Comparison of ENCODE assay signal across 8 mouse cellular contexts in the genomic region with DNA sequence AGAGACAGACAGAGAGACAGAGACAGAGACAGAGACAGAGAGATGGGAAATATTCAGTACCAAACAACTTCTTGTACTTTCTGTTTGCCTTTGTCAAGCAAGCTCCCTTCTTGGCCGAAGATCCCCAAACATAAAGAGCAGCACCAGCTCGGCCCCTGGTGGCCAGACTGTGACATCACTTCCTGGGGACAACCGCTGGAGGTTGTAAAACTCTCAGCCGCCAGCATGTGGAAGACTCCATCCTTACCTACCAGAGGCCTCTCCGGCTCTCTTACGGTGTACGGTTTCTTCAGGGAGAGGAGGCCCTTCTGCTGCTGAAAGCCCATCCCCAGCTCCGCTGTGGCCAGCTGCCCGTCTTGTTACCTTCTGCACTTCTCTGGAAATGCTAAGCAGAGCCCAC. TPM values are rescaled to one million over a fixed set of nuclear protein-coding genes. Genes with fewer than 3 reads are reported as not detected.
DNase-seq lines count a peak whose midpoint lies in the region; ATAC-seq and TF ChIP-seq lines count a peak whose summit lies in the region.

No protein-coding gene starts in this region.

- H3K27me3 ChIP-seq in hindbrain, embryonic 14.5 days (ENCODE audit: control insufficient read depth, insufficient read depth, low read length) = no peaks in the 10 kb centered on the region
- H3K27me3 ChIP-seq in hindbrain, embryonic 13.5 days = peaks cover 11% of the 10 kb centered on the region; the same call in 1 of the 2 replicates
- no peaks in the 10 kb centered on the region for H3K27me3 ChIP-seq in E14TG2a.4 (ENCODE audit: insufficient read depth, low read length)
- no peaks in the 10 kb centered on the region for H3K27me3 ChIP-seq in limb, embryonic 10.5 days (ENCODE audit: low read depth, poor library complexity, severe bottlenecking)

- H3K36me3 ChIP-seq in hindbrain, embryonic 14.5 days (replicated peaks; ENCODE audit: control insufficient read depth, insufficient read depth) = no peaks in the 10 kb centered on the region
- H3K36me3 ChIP-seq in hindbrain, embryonic 13.5 days = no peaks in the 10 kb centered on the region
- peaks cover 22% of the 10 kb centered on the region; the same call in 1 of the 2 replicates for H3K36me3 ChIP-seq in E14TG2a.4 (ENCODE audit: insufficient read depth, low read length)
- H3K36me3 ChIP-seq in limb, embryonic 10.5 days = 0 out of 2 replicates have a peak, but pooled peaks cover 3% of the 10 kb centered on the region

- ATAC-seq in hindbrain, embryonic 14.5 days (ENCODE audit: low FRiP score) = no peak
- no peak for ATAC-seq in hindbrain, embryonic 13.5 days (ENCODE audit: low FRiP score)

- H3K4me1 ChIP-seq in hindbrain, embryonic 14.5 days (replicated peaks; ENCODE audit: control insufficient read depth, insufficient read depth, low read length) = no peaks in the 10 kb centered on the region
- H3K4me1 ChIP-seq in hindbrain, embryonic 13.5 days (replicated peaks) = no peaks in the 10 kb centered on the region
- peaks cover 24% of the 10 kb centered on the region for H3K4me1 ChIP-seq in E14TG2a.4 (replicated peaks; ENCODE audit: low read depth, low read length)
- H3K4me1 ChIP-seq in limb, embryonic 10.5 days = peaks cover 10% of the 10 kb centered on the region

- peak; percentile 58 for DNase-seq in hindbrain, embryonic 14.5 days (ENCODE audit: low spot score)
- DNase-seq in brain, adult 2 months (ENCODE audit: low read depth, low spot score) = peak; percentile 48
- peak; percentile 59 for DNase-seq in limb, embryonic 10.5 days (ENCODE audit: low spot score)
- DNase-seq in c-Kit-positive CD71-positive TER-119-positive erythroid progenitor cells, embryonic 14.5 days (ENCODE audit: low spot score) = no peak
- no peak for DNase-seq in right cerebral cortex, adult 2 months (ENCODE audit: low spot score in 2 of 2)
- no peak for DNase-seq in thymus, postnatal 0 days (ENCODE audit: low spot score)

- no peak overlapping the region for H3K4me3 ChIP-seq in hindbrain, embryonic 14.5 days (replicated peaks; ENCODE audit: low read length)
- no peak overlapping the region for H3K4me3 ChIP-seq in hindbrain, embryonic 13.5 days
- peak overlapping the region; percentile 49 for H3K4me3 ChIP-seq in E14TG2a.4 (replicated peaks; ENCODE audit: low read length)
- H3K4me3 ChIP-seq in limb, embryonic 10.5 days = no peak overlapping the region

- WGBS in hindbrain, embryonic 14.5 days = 50% methylated on average over 9 of the region's 9 CpGs
- 42% methylated on average over 9 of the region's 9 CpGs for WGBS in hindbrain, embryonic 13.5 days
- 33% methylated on average over 9 of the region's 9 CpGs for WGBS in limb, embryonic 10.5 days

- no peak overlapping the region for H3K4me2 ChIP-seq in hindbrain, embryonic 14.5 days (replicated peaks)
- H3K4me2 ChIP-seq in hindbrain, embryonic 13.5 days = no peak overlapping the region

- H3K27ac ChIP-seq in hindbrain, embryonic 14.5 days = no peak overlapping the region
- H3K27ac ChIP-seq in hindbrain, embryonic 13.5 days = no peak overlapping the region
- H3K27ac ChIP-seq in limb, embryonic 10.5 days = no peak overlapping the region; the same call in 1 of the 2 replicates

- H3K9me3 ChIP-seq in hindbrain, embryonic 14.5 days (ENCODE audit: control insufficient read depth, low read length) = no peaks in the 10 kb centered on the region
- H3K9me3 ChIP-seq in hindbrain, embryonic 13.5 days = no peaks in the 10 kb centered on the region
- H3K9me3 ChIP-seq in E14TG2a.4 (ENCODE audit: low read length) = no peaks in the 10 kb centered on the region
- no peaks in the 10 kb centered on the region for H3K9me3 ChIP-seq in limb, embryonic 10.5 days (replicated peaks)

- peak; percentile 54 for TF ChIP-seq CTCF in E14TG2a.4 (conservative IDR thresholded peaks at IDR 0.05; ENCODE audit: low read length)

- H3K9ac ChIP-seq in hindbrain, embryonic 14.5 days = no peak overlapping the region
- H3K9ac ChIP-seq in hindbrain, embryonic 13.5 days = no peak overlapping the region

RNA-seq across cellular contexts. Expression of a gene that starts 18.1 kb away (rescaled TPM):
- polyA plus RNA-seq in hindbrain, embryonic 14.5 days (2014; fragmentation: Nextera tagmentation; extraction: Ambion mirVana) = 31.7 and 36.4 TPM in 2 replicates
- 22.3 and 25.6 TPM in 2 replicates for polyA plus RNA-seq in hindbrain, embryonic 13.5 days (2015; fragmentation: Nextera tagmentation; extraction: Ambion mirVana)
- 0.97 and 1.1 TPM in 2 replicates for polyA plus RNA-seq in limb, embryonic 10.5 days (2016; fragmentation: Nextera tagmentation; extraction: Ambion mirVana)
- polyA plus RNA-seq in thymus, postnatal 0 days (2015; fragmentation: Nextera tagmentation; extraction: Ambion mirVana) = 0.17 and 0.29 TPM in 2 replicates

RNA-seq across cellular contexts. Expression of a gene that starts 40.3 kb away (rescaled TPM):
- polyA plus RNA-seq in hindbrain, embryonic 14.5 days (2014; fragmentation: Nextera tagmentation; extraction: Ambion mirVana) = 6.7 and 6.8 TPM in 2 replicates
- polyA plus RNA-seq in hindbrain, embryonic 13.5 days (2015; fragmentation: Nextera tagmentation; extraction: Ambion mirVana) = 6.3 and 7.6 TPM in 2 replicates
- 45.7 and 47.1 TPM in 2 replicates for polyA plus RNA-seq in limb, embryonic 10.5 days (2016; fragmentation: Nextera tagmentation; extraction: Ambion mirVana)
- 25.3 and 27.0 TPM in 2 replicates for polyA plus RNA-seq in thymus, postnatal 0 days (2015; fragmentation: Nextera tagmentation; extraction: Ambion mirVana)

Comparison
In these comparisons a context has a peak if more than half of its experiments do, and no peak if none do; other contexts are left out.
1. DNase-seq: peak in hindbrain, embryonic 14.5 days (single experiment), brain, adult 2 months (single experiment) and limb, embryonic 10.5 days (single experiment); none in c-Kit-positive CD71-positive TER-119-positive erythroid progenitor cells, embryonic 14.5 days (single experiment), right cerebral cortex, adult 2 months (0 of 2) and thymus, postnatal 0 days (single experiment).
2. RNA of a gene that starts 18.1 kb away (polyA plus RNA-seq): 31.7 to 36.4 TPM in hindbrain, embryonic 14.5 days and 22.3 to 25.6 TPM in hindbrain, embryonic 13.5 days; 0.97 to 1.1 TPM in limb, embryonic 10.5 days and 0.17 to 0.29 TPM in thymus, postnatal 0 days; every median in the first group is over 10 times any median in the second.